Mouse (Mus musculus): ENCODE results near the gene Plekhg6.
A peak's percentile ranks its signal among the peaks of the same experiment; 100 is the strongest.

The Plekhg6 gene

DNA sequence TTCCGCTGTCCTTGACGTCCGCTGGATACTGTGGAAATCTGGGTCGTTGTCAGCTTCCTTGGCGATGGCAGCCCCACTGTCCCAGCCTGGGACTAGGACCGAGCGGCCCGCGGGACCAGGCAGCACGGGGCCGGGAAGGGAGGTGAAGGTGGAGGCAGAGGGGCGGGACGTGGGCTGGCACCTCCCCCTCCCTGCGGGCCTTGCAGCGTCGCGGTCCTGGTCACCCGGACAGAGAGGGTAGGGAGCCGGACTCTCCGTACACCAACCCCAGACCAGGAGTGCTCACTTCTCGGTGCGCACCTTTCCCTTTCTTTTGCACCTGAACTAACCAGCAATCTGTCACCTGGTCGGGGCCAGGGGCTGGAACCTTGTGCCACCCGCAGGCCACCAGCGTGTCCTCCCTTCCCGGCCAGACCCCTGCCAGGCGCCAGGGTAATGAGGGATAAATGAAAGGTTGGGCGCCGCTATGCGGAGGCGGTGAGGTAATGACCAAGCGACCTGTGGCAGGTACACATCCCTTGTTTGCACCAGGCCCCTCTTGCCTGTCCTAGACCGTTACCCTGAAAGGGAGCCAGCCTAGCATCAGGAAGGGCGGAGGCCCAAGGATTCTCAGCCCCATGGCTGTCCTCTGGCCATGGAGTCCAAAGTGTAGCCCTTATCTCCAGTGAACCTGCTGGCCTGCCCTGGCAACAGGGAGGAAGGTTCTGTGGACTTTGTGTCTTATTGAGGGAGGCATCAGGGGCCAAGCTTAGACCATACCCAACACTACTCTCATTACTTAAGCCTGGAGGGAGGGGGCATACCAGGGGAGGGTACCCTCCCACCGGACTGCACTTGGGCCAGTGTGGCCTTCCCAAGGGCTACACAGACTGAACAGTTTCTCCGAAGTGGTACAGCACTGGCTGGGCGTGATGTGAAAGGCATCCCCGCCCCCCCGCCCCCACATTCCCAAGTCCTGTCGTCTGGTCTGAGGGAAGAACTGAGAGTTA is at the start of gene Plekhg6:
Gene Plekhg6, minus strand, starts transcription at position 422 of the 989 bp plus-strand sequence.
- DNase-seq: peak; percentile 79 to 86

DNA sequence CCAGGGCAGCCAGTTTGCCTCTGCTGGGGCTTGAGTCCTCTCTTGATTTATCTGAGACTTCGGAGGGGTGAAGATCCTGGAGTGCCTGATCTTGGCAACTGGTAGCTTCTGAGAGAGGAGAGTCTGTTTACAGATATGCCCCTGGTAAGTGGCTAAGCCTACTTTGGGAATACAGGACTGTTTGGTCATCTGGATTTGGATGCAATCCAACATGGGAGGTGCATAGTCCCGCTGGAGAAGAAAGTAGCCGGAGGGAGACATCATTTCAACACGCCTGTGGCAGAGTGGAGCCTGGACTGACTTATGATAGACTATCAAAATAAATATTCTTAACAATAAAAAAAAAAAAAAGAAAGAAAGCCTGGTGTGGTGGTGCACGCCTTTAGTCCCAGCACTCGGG is 49.1 kb upstream of the Plekhg6 start:
- DNase-seq: no peak

DNA sequence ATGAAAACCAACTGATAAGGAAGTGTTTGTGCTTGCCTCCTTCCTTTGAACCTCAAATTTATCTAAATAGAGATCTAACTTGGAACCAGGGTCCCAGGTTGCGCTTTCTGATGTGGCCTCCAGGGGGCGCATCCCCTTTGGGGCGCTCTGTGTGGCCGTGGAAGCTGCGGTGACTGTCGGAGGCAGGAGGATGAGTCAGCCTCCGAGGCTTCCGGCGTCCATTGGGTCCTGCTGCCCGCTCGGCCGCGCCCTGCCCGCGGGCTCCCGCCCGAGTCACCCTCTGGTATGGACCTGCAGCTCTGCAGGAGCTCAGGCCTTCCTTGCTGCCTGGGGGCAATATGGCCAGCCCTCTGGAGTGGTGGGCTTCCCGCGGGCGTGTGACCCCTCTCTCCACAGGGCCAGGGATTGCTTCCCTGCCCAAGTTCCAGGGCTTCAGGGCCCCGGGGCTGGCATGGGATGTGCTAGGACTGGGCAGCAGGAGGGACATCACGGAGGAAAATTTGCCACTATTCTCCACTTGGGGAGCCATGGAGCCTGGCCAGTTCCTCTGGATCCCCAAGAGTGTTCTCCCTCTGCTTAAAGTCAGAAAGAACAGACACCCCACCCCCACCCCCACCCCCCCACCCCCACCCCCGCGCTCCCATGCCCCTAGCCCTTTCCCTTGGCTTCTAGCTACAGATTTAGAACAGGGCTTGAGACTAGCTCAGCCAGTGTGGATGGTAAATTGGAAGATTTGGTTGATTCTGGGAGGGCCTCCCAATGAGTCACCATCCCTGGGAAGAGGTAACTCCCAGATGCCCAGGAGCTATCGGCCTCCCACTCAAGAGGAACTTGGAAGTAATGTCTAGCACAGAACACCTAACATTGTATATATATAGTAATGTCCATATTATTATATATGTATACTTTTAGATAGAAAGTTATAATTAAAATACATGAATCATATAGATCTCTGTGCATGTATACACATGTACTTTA is 46.1 kb upstream of the Plekhg6 start:
- peak; percentile 80 to 89 for DNase-seq

DNA sequence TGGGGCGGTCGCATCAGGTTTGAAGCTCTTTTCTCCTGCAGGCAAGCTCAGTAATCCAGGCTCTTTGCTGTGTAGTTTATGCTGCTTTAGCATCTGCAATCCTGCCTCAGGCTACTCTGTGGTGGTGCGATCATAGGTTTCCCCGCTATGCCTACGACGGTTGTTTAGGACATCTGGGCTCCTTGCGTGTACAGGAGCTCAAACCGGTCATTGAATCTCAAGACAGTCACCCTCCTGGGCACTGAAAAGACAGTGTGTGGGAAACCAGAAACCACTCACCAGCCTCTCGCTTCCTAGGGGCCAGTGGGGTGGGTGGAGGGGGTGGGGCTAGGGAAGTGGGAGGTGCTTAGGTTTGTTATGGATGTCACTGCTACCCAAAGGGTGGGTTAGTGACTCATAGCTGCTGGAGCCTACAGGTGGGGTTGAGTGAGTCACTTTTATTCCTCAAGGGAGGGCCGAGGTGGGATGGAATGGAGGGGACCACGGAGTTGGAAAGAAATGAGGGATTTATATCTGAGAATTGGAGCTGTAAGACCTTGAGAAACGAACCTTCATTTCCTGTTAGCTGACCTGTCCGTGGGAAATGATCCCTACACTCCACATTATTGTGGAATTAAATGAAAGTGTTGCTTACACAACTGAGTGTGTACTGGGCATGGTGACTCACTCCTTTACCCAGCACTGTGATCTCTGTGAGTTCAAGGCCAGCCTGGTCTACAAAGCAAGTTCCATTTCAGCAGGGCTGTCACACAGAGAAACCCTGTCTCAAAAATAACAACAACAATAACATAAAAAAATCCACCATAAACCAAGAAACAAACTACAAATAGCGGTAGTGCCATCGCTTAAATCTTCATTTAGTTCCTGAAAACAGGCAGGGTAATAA is 44.9 kb upstream of the Plekhg6 start:
- DNase-seq: no peak

DNA sequence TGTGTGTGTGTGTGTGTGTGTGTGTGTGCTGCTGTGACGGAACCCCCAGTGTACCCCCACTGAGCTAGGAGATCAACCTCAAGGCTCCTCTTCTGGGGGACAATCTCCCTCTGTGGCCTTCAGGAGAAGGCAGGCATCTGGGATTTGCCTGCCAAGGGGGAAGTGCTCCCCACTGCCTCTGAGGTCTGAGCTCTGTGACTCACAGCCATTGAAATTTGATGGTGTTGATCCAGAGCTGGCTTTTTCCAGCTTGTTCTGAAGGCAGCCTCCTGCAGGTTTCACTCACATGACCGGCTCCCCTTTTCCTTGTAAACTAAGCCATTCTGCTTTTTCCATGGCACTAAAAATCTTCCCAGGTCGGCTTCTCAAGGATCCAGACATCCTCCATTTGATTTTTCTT is 43.6 kb upstream of the Plekhg6 start:
- DNase-seq: peak; percentile 18 to 38

DNA sequence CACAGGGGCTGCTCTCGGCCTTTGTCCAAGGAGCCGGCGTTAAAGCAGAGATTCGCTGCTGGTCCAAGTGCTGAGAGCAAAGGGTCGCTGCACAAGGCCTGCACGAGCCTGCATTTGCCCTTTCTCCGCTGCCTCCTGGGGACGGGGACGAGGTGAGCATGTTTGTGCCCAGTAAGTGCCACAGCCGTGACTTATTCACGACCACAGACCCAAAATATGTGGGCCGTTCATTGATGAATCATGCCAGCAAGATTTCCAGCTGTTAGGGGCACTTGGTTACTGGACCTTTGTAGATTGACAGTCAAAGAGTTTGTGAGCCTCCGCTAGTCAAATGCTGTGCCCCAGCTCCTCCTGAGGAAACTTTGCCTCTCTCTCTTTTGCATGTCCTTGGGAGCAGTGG is 42.9 kb upstream of the Plekhg6 start:
- DNase-seq: no peak

DNA sequence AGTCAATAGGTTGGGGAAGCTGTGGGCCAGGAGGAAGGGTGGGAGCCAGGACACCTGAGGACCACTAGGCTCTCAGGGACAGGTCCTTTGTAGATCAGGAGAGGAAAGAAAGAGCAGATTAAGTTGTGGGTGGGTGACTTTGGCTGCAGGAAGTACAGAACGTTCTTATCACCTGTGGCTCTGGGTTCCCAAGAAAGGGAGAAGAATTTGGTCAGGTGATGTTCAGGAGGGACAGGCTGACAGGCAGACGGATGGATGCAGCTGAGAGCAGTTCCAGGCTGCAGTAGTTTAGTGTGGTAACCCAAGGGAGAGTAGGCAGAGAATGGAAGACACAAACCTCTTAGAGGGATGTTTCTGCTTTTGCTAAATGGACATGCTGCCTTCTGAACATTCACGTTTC is 42.5 kb upstream of the Plekhg6 start:
- no peak for DNase-seq

DNA sequence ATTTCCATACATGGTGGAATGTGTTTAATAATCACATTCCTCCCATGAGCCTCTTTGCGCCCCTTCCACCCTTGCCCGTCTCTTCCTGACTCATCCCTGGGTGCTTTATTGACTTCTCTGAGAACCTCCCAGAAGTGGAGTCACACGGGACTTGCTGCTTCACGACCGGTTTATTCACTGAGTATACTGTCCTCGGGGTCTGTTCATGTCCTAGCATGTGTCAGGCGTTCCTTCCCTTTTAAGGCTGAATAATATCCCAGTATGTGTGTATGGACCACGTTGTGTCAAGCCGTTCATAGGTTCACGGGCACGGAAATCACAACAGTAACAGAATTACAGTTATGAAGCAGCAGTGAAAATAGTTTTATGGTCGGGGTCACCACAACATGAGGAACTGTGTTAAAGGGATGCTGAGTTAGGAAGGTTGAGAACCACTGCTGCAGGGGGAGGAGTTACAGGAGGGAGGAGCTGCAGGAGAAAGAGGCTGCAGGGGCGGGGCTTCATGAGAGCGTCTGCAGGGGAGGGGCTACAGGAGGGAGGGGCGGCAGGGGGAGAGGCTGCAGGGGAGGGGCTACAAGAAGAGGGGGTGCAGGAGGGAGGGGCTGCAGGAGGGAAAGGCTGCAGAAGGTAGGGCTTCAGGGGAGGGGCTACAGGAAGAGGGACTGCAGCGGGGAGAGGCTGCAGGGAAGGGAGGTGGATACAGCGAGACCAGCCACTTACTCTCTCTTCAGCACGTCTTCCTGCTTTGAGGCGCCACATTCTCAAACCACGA is 41.6 kb upstream of the Plekhg6 start:
- peak; percentile 73 to 85 for DNase-seq

DNA sequence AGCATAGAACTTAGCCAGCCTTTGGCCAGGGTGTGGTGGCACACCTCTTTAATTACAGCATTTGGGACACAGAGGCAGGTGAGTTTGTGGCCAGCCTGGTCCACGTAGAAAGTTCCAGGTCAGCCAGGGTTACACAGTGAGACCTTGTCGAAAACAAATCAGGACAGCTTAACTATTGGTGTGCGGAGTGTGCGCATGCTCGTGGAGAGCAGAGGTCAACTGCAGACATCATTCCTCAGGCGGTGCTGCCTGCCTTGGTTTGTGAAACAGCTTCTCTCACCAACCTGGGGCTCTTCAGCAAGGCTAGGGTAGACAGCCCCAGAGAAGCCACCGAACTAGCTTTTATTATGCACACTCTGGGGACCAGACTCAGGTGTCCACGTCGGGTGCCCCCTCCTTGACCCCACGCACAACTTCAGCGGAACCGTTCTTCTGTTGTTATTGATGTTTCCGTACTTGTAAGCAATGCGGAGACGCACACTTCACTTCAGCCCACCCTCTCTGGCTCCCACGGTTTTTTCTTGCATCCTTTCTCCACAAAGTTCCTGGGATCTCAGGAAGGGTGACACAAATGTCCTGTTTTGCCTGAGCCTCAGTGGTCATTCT is 40.0 kb upstream of the Plekhg6 start:
- DNase-seq: no peak

DNA sequence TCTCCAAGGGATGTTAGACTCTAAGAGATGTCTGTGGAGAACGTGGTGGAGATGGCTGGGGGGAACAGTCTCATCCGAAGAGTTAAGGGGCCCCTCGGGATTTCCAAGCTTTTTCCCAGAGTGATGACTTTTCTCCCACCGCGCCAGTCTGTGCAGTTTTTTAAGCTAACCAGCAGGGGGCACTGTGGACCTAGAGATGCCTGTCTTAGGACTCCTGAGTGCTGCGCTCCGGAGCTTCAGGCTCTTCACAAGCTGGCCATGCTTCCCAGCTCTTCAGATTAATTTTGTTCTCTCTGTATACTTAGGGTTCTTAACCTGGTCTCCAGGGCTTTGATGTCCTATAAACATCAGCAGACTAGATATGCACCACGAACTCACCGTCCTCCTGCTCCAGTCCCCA is 38.2 kb upstream of the Plekhg6 start:
- peak; percentile 62 to 84 for DNase-seq

DNA sequence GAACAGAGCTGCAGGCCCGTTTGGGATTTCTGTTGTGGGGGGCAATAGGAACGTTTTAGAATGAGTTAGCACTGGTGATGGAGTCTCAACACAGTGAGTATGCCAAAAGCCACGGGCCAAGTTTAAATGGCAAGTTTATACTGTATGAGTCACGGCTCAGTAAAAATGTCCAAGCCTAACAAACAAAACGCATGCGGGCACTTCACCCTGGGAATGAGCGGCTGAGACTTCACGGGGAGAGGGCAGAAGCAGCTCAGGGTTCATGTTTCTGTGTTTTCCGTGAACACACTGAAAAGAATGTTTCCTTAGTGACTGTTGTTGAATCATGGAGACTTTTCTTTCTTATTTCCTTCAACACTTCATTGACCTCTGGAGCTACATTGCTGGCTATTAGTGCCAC is 32.7 kb upstream of the Plekhg6 start:
- DNase-seq: peak in 1 of 2 experiments; percentile 20

DNA sequence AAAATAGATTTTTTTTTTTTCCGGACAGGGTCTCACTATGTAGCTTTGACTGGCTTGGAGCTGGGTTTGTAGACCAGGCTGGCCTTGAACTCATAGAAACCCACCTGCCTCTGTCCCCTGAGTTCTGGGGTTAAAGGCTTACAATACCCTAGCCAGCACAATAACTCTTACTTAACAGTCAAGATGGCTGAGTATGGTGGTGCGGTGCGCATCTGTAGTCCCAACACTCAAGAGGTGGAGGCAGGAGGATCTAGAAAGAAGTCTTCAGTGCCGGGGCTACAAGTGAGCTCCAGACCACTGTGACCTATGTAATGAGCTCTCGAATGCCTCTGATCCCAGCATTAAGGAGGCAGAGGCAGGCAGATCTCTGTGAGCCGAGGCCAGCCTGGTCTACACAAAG is 31.1 kb upstream of the Plekhg6 start:
- no peak for DNase-seq

DNA sequence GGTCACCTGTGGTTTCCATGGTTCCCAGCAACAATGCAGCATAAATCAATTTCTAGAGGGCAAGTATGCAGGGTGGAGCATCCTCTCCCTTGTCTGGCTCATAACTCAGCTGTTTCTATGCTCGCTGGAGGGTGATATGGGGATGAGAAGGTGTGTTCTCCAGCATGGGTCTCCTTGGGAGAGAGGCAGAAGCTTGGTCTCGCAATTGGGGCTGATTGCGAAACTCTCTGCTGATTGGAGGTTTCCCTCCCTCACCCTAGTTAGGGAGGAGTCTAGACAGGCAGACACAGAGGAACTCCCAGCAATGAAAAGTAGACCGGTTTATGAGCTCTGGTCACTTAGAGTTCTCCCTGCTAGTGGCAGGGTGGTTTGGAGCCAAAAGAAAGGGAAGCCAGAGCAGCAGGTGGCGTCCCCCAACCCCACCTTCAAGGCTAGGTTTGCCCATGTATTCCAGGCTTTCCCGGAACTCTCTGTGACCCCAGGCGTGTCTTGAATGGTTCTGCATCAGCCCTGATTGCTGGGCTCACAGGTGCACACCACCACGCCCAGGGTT is 30.5 kb upstream of the Plekhg6 start:
- DNase-seq: peak in 1 of 2 experiments; percentile 37

DNA sequence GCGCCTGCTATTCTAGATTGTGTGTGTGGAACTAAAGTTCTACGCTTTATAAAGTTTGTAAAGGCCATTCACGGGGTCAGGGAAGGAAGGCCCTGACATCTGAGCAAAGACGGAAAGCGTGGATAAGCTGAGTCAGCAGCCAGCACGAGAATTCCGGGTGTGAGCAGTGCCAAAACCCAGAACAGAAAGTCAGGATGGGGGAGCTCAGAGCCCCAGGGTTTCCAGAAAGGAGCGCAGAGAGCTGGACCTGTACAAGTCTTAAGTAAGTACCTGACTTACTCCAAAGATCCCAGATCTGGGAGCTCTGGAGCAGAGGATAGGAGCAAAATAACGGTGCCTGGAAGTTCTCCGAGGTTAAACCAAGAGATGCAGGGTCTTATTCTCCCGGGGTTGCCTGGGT is 30.0 kb upstream of the Plekhg6 start:
- DNase-seq: no peak

DNA sequence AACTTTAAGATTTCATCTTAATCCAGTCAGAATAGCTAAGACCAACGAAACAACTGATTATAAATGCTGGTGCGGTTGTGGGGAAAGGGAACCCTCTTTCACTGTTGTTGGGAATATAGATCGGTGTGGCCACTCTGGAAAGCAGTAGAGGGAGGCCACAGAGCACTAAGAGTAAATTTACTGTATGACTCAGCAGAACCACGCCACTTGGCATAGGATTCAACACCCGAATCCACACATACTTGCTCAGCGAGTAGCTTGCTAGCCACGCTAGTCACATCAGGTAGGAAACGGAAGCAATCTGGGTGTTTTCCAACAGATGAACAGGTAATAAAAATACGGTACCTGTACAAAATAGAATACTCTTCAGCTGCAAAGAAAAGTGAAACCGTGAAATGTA is 27.1 kb upstream of the Plekhg6 start:
- DNase-seq: no peak

DNA sequence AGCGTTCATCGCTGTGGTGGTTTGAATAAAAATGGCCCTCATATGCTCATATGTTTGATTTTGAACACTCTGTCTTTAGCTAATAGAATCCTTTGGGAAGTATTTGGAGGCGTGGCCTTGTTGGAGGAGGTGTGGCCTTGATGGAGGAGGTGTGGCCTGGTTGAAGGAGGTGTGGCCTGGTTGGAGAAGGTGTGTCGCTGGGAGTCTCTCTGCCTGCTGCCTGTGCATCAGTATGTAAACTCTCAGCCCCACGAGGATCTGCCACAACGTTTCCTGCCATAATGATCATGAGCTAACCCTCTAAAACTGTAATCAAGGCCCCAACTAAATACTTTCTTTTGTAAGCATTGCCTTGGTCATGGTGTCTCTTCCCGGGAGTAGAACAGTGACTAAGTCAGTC is 26.6 kb upstream of the Plekhg6 start:
- DNase-seq: no peak

DNA sequence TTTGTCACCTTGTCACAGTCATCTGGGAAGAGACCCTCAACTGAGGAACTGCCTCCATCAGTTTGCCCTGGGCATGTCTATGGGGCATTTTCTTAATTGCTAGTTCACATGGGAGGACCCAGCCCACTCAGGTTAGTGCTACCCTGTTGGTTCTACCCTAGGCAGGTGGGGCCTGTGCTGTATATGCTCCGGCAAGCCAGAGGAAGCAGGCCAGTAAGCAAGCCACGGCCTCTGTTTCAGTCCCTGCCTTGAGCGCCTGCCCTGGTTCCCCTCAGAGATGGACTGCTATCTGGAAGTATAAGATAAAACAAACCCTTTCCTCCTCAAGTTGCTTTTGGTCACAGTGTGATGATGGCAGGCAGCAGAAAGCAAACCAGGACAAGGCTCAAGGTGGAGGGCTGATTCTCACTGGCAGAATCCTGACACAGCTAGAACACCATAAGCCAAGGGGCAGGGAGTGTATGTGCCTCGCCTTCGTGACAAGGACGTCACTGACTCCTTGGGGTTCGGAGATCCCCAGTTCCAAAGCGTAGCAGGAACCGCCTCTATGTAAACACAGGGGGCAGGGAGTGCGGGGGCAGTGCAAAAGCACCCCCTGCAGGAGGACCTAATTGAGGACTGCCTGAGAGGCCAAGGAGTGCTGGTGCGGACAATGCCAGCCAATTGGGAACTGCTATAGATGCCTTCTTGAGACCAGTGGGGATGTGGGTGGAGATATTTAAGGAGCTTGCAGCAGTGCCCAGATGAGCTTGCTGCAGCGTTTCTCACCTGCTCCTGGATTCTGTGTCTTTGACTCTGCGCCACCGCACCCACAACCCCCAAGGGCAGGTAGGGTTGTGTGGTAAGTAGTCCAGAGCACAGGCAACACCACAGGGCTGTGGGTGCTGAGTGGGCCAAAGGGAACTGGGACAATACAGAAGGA is 25.1 kb upstream of the Plekhg6 start:
- no peak for DNase-seq

DNA sequence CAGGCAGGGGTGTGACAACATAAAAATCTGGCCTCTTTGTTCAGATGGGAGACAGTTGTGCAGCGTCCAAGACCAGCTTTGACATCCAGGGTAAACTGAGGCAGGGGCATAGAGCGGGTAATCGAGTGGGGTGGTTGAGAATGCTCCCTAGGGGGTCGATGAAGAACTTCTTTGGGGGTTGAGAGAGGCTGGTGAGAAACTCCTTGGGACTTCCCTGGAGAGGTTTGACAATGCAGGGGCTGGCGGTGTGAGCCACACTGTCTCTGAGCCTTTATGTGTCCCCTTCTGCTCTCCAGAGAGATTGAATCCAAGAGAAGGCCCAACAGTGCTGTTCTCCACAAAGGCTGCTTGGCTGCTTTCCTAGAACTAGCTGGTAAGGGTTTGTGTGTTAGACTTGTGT is 9.3 kb upstream of the Plekhg6 start:
- DNase-seq: no peak

DNA sequence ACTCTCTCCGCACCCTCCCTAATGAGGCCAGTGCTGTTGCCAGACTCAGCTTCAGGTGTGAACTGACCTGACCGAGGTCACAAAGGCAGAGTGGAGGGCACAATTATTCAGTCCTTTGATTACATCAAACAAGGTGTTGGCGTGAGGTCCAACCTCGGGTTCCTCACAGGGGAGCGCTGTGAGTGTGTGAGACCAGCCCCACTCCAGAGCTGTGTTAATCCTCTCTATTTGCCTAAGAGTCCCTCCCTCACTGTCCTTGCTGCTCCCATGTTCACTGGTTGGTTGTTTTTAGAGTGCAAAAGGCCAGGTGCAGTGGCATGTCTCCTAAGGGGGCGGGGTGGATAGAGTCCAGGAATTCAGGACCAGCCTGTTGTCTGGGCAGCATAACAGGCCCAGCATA is 5.5 kb upstream of the Plekhg6 start:
- no peak for DNase-seq

Measured in kidney, postnatal 36 days (tissue).